Mouse (Mus musculus) heart, embryonic 13.5 days (tissue): ENCODE measurements at regions not wholly inside any gene's neighbourhood (a gene's known extent, or its start where the extent isn't known, plus 50 kb on each side); places are given as distances from the start of the nearest gene placed in this dataset.

Experiments used
- ATAC-seq: fragments of 200-750 bp; cut with Nextera tagmentation; 2 replicates; pipeline ENCODE4 v1.8.0; 2017; ENCODE audit warnings: moderate TSS enrichment; ENCODE audit not compliant: insufficient number of reproducible peaks, low FRiP score, low TSS enrichment; ENCODE audit errors: extremely low read depth
- H3K27ac ChIP-seq: fragments of 300-500 bp; sonication (generic); replicated peaks from 2 replicates; pipeline ENCODE4 v1.5.1; 2015; ENCODE audit warnings: moderate library complexity, mild to moderate bottlenecking, inconsistent platforms
- H3K27me3 ChIP-seq: fragments of 300-500 bp; sonication (generic); replicated peaks from 2 replicates; pipeline ENCODE4 v1.6.1; 2015; ENCODE audit warnings: mild to moderate bottlenecking, inconsistent platforms
- H3K36me3 ChIP-seq: fragments of 300-500 bp; sonication (generic); 2 replicates; pipeline ENCODE4 v1.6.1; 2015; ENCODE audit warnings: mild to moderate bottlenecking, inconsistent platforms
- H3K4me1 ChIP-seq: fragments of 300-500 bp; sonication (generic); 2 replicates; pipeline ENCODE4 v1.6.1; 2015; ENCODE audit warnings: inconsistent platforms
- H3K4me2 ChIP-seq: fragments of 300-500 bp; sonication (generic); 2 replicates; pipeline ENCODE4 v1.6.1; 2015; ENCODE audit warnings: inconsistent platforms, mild to moderate bottlenecking, moderate library complexity
- H3K4me3 ChIP-seq: fragments of 300-500 bp; sonication (generic); 2 replicates; pipeline ENCODE4 v1.5.1; 2015; ENCODE audit warnings: moderate library complexity, mild to moderate bottlenecking, inconsistent platforms
- H3K9ac ChIP-seq: fragments of 300-500 bp; sonication (generic); 2 replicates; pipeline ENCODE4 v1.6.1; 2015; ENCODE audit warnings: inconsistent platforms, mild to moderate bottlenecking, moderate library complexity
- H3K9me3 ChIP-seq: fragments of 300-500 bp; sonication (generic); 2 replicates; pipeline ENCODE4 v1.6.1; 2016; ENCODE audit warnings: inconsistent platforms
- WGBS: fragments of 180-500 bp; shearing (Covaris S2); methylation state at CpG from one replicate; pipeline ENCODE4 v1.1.7; 2015; ENCODE audit warnings: mixed read lengths; 5-methylcytosine and 5-hydroxymethylcytosine counted together

GRCm38 (mm10) chr4:29103414-29103813 lies 290.5 kb downstream of the Epha7 start:
- no peak for ATAC-seq
- Histone ChIP-seq H3K4me3 (no peak overlapping the region), H3K9ac (no peak overlapping the region), H3K4me2 (no peak overlapping the region), H3K27me3 (no peaks in the 10 kb centered on the region), H3K36me3 (no peaks in the 10 kb centered on the region), H3K27ac (no peak overlapping the region), H3K9me3 (no peaks in the 10 kb centered on the region), H3K4me1 (peaks cover 4% of the 10 kb centered on the region; the same call in 1 of the 2 replicates)
- WGBS: 65% methylated on average over 1 of the region's 1 CpGs

GRCm38 (mm10) chr4:29112552-29112951 lies 299.6 kb downstream of the Epha7 start:
- ATAC-seq: no peak
- Histone ChIP-seq H3K9me3 (no peaks in the 10 kb centered on the region), H3K4me1 (peaks cover 11% of the 10 kb centered on the region), H3K36me3 (no peaks in the 10 kb centered on the region), H3K27me3 (no peaks in the 10 kb centered on the region), H3K4me2 (no peak overlapping the region), H3K9ac (no peak overlapping the region), H3K4me3 (no peak overlapping the region), H3K27ac (peak overlapping the region; percentile 79)
- 22% methylated on average over 2 of the region's 2 CpGs for WGBS

DNA sequence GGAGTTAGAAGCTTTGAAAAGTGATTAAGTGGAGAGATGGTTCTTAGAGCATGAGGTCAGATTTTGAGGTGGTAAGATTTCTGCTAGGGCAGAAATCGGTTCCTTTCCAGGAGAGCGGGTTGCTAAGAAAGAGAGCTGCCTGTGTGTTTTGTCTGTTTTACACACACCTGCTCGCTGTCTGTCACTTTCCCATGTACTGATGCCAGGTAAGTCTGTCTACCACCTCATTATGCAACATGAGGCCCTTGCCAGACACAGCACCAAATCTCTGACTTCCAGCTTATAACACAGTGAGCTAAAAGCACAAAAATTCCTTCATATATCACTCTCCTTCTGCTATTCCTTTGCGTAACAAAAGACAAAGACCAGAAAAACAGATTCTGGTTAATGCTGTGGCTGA lies 304.1 kb downstream of the Epha7 start:
- Histone ChIP-seq H3K27me3 (no peaks in the 10 kb centered on the region), H3K36me3 (no peaks in the 10 kb centered on the region), H3K4me1 (peaks cover 35% of the 10 kb centered on the region), H3K9me3 (no peaks in the 10 kb centered on the region), H3K27ac (0 out of 2 replicates have a peak overlapping the region, but pooled peaks have one; percentile 5), H3K9ac (no peak overlapping the region), H3K4me2 (no peak overlapping the region), H3K4me3 (no peak overlapping the region)
- WGBS: 83% methylated on average over 4 of the region's 4 CpGs
- ATAC-seq: no peak

DNA sequence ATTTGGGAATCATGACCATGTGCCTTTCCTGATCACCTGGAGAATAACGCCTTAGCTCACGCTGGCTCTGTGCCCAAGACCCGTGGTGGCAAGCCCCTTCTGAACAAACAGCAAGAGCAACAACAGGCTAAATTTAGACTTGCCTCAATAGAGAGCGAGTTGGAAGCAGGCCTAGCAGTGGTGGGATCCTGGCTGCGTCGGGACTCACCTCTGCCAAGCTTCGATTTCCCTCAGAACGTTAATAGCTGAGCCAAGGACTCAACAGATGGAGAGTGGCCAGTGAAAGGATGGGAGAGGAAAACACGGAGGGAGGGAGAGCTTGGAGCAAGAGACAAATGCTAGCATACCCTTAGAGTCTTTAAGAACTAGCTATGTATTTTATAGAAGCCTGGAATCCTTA lies 305.0 kb downstream of the Epha7 start:
- H3K27ac ChIP-seq: peak overlapping the region; percentile 76
- no peak overlapping the region; the same call in 1 of the 2 replicates for H3K4me3 ChIP-seq
- ATAC-seq: no peak
- 19% methylated on average over 9 of the region's 9 CpGs for WGBS
- no peaks in the 10 kb centered on the region for H3K36me3 ChIP-seq
- H3K4me2 ChIP-seq: peak overlapping the region; percentile 49
- H3K9me3 ChIP-seq: no peaks in the 10 kb centered on the region
- H3K27me3 ChIP-seq: no peaks in the 10 kb centered on the region
- peaks cover 31% of the 10 kb centered on the region for H3K4me1 ChIP-seq
- H3K9ac ChIP-seq: peak overlapping the region; percentile 50; the same call in 1 of the 2 replicates

DNA sequence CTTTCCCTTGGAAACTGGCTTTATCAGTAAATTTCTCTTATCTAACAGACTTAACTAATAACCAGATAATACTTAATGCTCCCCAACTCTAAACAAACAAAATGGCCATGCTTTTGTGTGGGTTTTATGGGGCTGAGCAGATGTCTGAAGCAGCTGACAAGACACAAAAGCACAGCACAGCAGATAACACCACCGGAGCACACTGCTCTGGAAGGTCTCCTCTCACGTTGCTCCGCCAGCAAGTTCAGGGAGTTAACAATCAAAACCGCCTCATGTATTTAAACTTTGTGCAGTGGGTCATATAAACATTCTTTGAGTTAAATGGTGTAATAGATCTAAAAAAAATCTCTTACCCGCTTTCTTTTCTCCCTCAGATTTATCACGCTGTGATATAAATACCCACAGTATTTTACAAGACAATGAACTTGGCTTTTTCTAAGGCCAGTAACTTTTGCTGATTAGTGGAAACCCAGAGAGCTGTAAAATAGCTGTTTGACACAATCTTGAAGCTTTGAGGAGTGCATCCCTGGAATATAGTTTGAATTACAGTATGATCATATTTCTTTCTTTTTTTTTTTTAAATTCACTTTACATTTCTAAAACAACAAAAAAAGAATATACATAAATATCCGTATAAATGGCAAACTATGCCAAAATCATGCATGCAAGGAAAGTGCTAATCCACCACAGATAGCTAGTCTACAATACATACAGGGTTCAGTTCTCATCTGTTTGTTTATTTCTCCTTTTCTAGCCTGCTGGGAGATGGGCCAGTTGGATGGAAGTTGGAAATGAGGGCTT lies 305.9 kb downstream of the Epha7 start:
- WGBS: 24% methylated on average over 7 of the region's 7 CpGs
- Histone ChIP-seq H3K9ac (no peak overlapping the region), H3K27ac (peak overlapping the region; percentile 76), H3K27me3 (no peaks in the 10 kb centered on the region), H3K4me1 (peaks cover 25% of the 10 kb centered on the region), H3K4me3 (no peak overlapping the region), H3K4me2 (0 out of 2 replicates have a peak overlapping the region, but pooled peaks have one; percentile 16), H3K36me3 (no peaks in the 10 kb centered on the region), H3K9me3 (no peaks in the 10 kb centered on the region)
- no peak for ATAC-seq

GRCm38 (mm10) chr4:29119480-29120153 lies 306.7 kb downstream of the Epha7 start:
- H3K27me3 ChIP-seq: no peaks in the 10 kb centered on the region
- no peaks in the 10 kb centered on the region for H3K9me3 ChIP-seq
- 71% methylated on average over 9 of the region's 9 CpGs for WGBS
- no peaks in the 10 kb centered on the region for H3K36me3 ChIP-seq
- no peak overlapping the region for H3K4me3 ChIP-seq
- no peak overlapping the region for H3K27ac ChIP-seq
- H3K9ac ChIP-seq: no peak overlapping the region
- H3K4me2 ChIP-seq: no peak overlapping the region
- H3K4me1 ChIP-seq: peaks cover 28% of the 10 kb centered on the region
- ATAC-seq: no peak

DNA sequence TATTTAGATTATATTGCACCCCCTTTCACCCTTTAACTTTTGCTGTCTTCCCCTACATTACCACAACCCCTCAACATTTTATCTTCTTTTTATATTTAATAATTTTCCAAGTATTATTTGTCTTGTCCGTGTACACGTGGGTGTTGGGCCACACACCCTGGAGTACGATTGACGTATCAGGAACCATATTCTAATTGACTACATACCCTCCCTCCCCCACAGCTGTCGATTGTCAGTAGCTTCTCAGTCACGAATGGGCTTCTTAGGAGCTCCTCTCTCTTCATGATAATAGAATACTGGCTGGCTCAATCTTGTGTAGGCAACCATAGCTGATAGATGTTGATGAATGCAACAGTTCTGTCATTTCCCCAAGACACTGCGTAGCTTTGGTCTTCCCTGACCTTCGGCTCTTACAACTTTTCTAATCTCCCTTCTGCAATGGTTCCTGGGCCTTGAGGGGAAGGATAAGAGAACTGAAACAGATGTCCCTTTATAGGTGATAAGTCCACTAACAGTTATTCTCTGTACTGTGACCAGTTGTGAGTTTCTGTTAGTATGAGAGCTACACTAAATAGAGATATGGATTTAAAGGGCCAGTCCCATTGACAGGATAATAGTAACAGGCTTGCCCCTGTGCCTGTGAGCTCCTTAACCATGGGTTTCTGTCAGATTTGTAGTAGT lies 310.9 kb downstream of the Epha7 start:
- no peak overlapping the region for H3K9ac ChIP-seq
- WGBS: 63% methylated on average over 8 of the region's 8 CpGs
- no peak overlapping the region for H3K4me2 ChIP-seq
- no peak for ATAC-seq
- H3K27ac ChIP-seq: no peak overlapping the region
- H3K36me3 ChIP-seq: no peaks in the 10 kb centered on the region
- H3K4me1 ChIP-seq: peaks cover 13% of the 10 kb centered on the region; the same call in 1 of the 2 replicates
- no peak overlapping the region for H3K4me3 ChIP-seq
- H3K9me3 ChIP-seq: no peaks in the 10 kb centered on the region
- no peaks in the 10 kb centered on the region for H3K27me3 ChIP-seq

DNA sequence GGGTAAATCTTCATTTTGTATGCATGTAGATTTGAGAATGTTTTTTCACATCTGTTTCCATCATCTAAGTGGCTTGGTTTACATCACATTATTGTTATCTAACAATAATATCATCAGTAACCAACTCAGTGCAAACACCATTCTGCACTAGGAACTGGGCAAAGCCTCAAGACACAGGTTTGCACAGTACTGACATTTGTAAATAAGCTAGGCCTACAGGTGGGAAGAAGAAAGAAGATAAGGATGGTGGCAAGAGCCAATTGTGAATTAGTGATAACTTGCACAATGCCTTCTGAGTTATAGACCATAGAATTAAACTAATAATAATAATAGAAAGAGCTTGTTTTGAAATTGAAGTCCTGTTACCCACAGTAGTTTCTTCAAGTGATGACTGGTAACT lies 317.6 kb downstream of the Epha7 start:
- no peak for ATAC-seq

GRCm38 (mm10) chr4:29133404-29134307 lies 320.7 kb downstream of the Epha7 start:
- Histone ChIP-seq H3K9ac (no peak overlapping the region), H3K4me3 (no peak overlapping the region), H3K36me3 (no peaks in the 10 kb centered on the region), H3K4me2 (peak overlapping the region; percentile 43), H3K4me1 (peaks cover 6% of the 10 kb centered on the region), H3K27ac (0 out of 2 replicates have a peak overlapping the region, but pooled peaks have one; percentile 13), H3K9me3 (no peaks in the 10 kb centered on the region), H3K27me3 (no peaks in the 10 kb centered on the region)
- ATAC-seq: no peak
- WGBS: 62% methylated on average over 21 of the region's 21 CpGs

More for the DNA sequence above, 317.6 kb downstream of the Epha7 start:
- Histone ChIP-seq H3K36me3 (no peaks in the 10 kb centered on the region), H3K9me3 (no peaks in the 10 kb centered on the region), H3K4me2 (no peak overlapping the region), H3K4me3 (no peak overlapping the region), H3K27me3 (no peaks in the 10 kb centered on the region), H3K4me1 (peaks cover 6% of the 10 kb centered on the region), H3K27ac (no peak overlapping the region), H3K9ac (no peak overlapping the region)

- Histone ChIP-seq H3K36me3 (no peaks in the 10 kb centered on the region), H3K9me3 (no peaks in the 10 kb centered on the region), H3K4me3 (no peak overlapping the region), H3K27ac (no peak overlapping the region), H3K4me1 (peaks cover 14% of the 10 kb centered on the region), H3K4me2 (no peak overlapping the region), H3K27me3 (no peaks in the 10 kb centered on the region), H3K9ac (no peak overlapping the region)
- no peak for ATAC-seq
- WGBS: 38% methylated on average over 5 of the region's 5 CpGs
Measured at GRCm38 (mm10) chr4:29135685-29136385, 322.9 kb downstream of the Epha7 start.
